Mouse (Mus musculus): ENCODE measurements around the gene Mad1l1. TPM values are rescaled to one million over a fixed set of nuclear protein-coding genes. Genes with fewer than 3 reads are reported as not detected.

Mad1l1 gene
- polyA plus RNA-seq, 1 experiment, result 51.5 TPM

GRCm38 (mm10) chr5:140157886-140158627, 163.3 kb downstream of the Mad1l1 start:
- H3K79me3 ChIP-seq (ENCODE audit: low read depth), result no peaks in the 10 kb centered on the region
- H3ac ChIP-seq (ENCODE audit: control insufficient read depth, insufficient read length, low read depth), result no peak overlapping the region
- no peaks in the 10 kb centered on the region for H3K27me3 ChIP-seq (ENCODE audit: control insufficient read depth, insufficient read depth, insufficient read length)
- no peak overlapping the region for H3K4me3 ChIP-seq (ENCODE audit: insufficient read depth, poor library complexity, severe bottlenecking)
- H3K79me2 ChIP-seq (ENCODE audit: control insufficient read depth, insufficient read depth), result no peaks in the 10 kb centered on the region
- TF ChIP-seq MYOG (IDR thresholded peaks at IDR 0.05; ENCODE audit: control insufficient read depth, extremely low read depth, insufficient read length) (no peak), FOSL1 (IDR thresholded peaks at IDR 0.05; ENCODE audit: insufficient read depth, low read length, poor library complexity, severe bottlenecking) (no peak), MAX (IDR thresholded peaks at IDR 0.05) (no peak), USF1 (IDR thresholded peaks at IDR 0.05; ENCODE audit: low read depth) (no peak), CEBPB (IDR thresholded peaks at IDR 0.05; ENCODE audit: low read depth) (no peak), MYOD1 (IDR thresholded peaks at IDR 0.05; ENCODE audit: control insufficient read depth, insufficient read length, low read depth) (no peak), CTCF (IDR thresholded peaks at IDR 0.05; ENCODE audit: control insufficient read depth, insufficient read depth, insufficient read length) (no peak)
- no peaks in the 10 kb centered on the region for H3K36me3 ChIP-seq (ENCODE audit: control insufficient read depth, insufficient read depth)

- Histone ChIP-seq H3ac (ENCODE audit: control insufficient read depth, insufficient read length, low read depth) (no peak overlapping the region), H3K36me3 (ENCODE audit: control insufficient read depth, insufficient read depth) (no peaks in the 10 kb centered on the region), H3K79me3 (ENCODE audit: low read depth) (no peaks in the 10 kb centered on the region), H3K79me2 (ENCODE audit: control insufficient read depth, insufficient read depth) (no peaks in the 10 kb centered on the region), H3K4me3 (ENCODE audit: insufficient read depth, poor library complexity, severe bottlenecking) (no peak overlapping the region), H3K27me3 (ENCODE audit: control insufficient read depth, insufficient read depth, insufficient read length) (no peaks in the 10 kb centered on the region)
- TF ChIP-seq FOSL1 (IDR thresholded peaks at IDR 0.05; ENCODE audit: insufficient read depth, low read length, poor library complexity, severe bottlenecking), result no peak
- TF ChIP-seq CEBPB (IDR thresholded peaks at IDR 0.05; ENCODE audit: low read depth), result no peak
- TF ChIP-seq MYOG (IDR thresholded peaks at IDR 0.05; ENCODE audit: control insufficient read depth, extremely low read depth, insufficient read length), result no peak
- TF ChIP-seq USF1 (IDR thresholded peaks at IDR 0.05; ENCODE audit: low read depth), result no peak
- no peak for TF ChIP-seq CTCF (IDR thresholded peaks at IDR 0.05; ENCODE audit: control insufficient read depth, insufficient read depth, insufficient read length)
- TF ChIP-seq MYOD1 (IDR thresholded peaks at IDR 0.05; ENCODE audit: control insufficient read depth, insufficient read length, low read depth), result no peak
Observed at GRCm38 (mm10) chr5:140154166-140154565, 167.2 kb downstream of the Mad1l1 start.

- Histone ChIP-seq H3ac (ENCODE audit: control insufficient read depth, insufficient read length, low read depth) (no peak overlapping the region), H3K27me3 (ENCODE audit: control insufficient read depth, insufficient read depth, insufficient read length) (no peaks in the 10 kb centered on the region), H3K36me3 (ENCODE audit: control insufficient read depth, insufficient read depth) (no peaks in the 10 kb centered on the region), H3K4me3 (ENCODE audit: insufficient read depth, poor library complexity, severe bottlenecking) (no peak overlapping the region), H3K79me3 (ENCODE audit: low read depth) (no peaks in the 10 kb centered on the region), H3K79me2 (ENCODE audit: control insufficient read depth, insufficient read depth) (no peaks in the 10 kb centered on the region)
- no peak for TF ChIP-seq CTCF (IDR thresholded peaks at IDR 0.05; ENCODE audit: control insufficient read depth, insufficient read depth, insufficient read length)
- no peak for TF ChIP-seq FOSL1 (IDR thresholded peaks at IDR 0.05; ENCODE audit: insufficient read depth, low read length, poor library complexity, severe bottlenecking)
- TF ChIP-seq MYOG (IDR thresholded peaks at IDR 0.05; ENCODE audit: control insufficient read depth, extremely low read depth, insufficient read length), result no peak
- no peak for TF ChIP-seq MYOD1 (IDR thresholded peaks at IDR 0.05; ENCODE audit: control insufficient read depth, insufficient read length, low read depth)
- TF ChIP-seq CEBPB (IDR thresholded peaks at IDR 0.05; ENCODE audit: low read depth), result no peak
- no peak for TF ChIP-seq USF1 (IDR thresholded peaks at IDR 0.05; ENCODE audit: low read depth)
- TF ChIP-seq MAX (IDR thresholded peaks at IDR 0.05), result no peak
Observed at GRCm38 (mm10) chr5:140151871-140152270, 169.5 kb downstream of the Mad1l1 start.

GRCm38 (mm10) chr5:140151180-140151579, 170.2 kb downstream of the Mad1l1 start:
- Histone ChIP-seq H3K79me2 (ENCODE audit: control insufficient read depth, insufficient read depth) (no peaks in the 10 kb centered on the region), H3K27me3 (ENCODE audit: control insufficient read depth, insufficient read depth, insufficient read length) (no peaks in the 10 kb centered on the region), H3K79me3 (ENCODE audit: low read depth) (no peaks in the 10 kb centered on the region), H3ac (ENCODE audit: control insufficient read depth, insufficient read length, low read depth) (no peak overlapping the region), H3K4me3 (ENCODE audit: insufficient read depth, poor library complexity, severe bottlenecking) (no peak overlapping the region), H3K36me3 (ENCODE audit: control insufficient read depth, insufficient read depth) (no peaks in the 10 kb centered on the region)
- TF ChIP-seq MAX (IDR thresholded peaks at IDR 0.05) (no peak), CTCF (IDR thresholded peaks at IDR 0.05; ENCODE audit: control insufficient read depth, insufficient read depth, insufficient read length) (no peak), MYOG (IDR thresholded peaks at IDR 0.05; ENCODE audit: control insufficient read depth, extremely low read depth, insufficient read length) (no peak), FOSL1 (IDR thresholded peaks at IDR 0.05; ENCODE audit: insufficient read depth, low read length, poor library complexity, severe bottlenecking) (no peak), MYOD1 (IDR thresholded peaks at IDR 0.05; ENCODE audit: control insufficient read depth, insufficient read length, low read depth) (peak; percentile 43), USF1 (IDR thresholded peaks at IDR 0.05; ENCODE audit: low read depth) (no peak)

- H3K36me3 ChIP-seq (ENCODE audit: control insufficient read depth, insufficient read depth), result no peaks in the 10 kb centered on the region
- H3K79me2 ChIP-seq (ENCODE audit: control insufficient read depth, insufficient read depth), result no peaks in the 10 kb centered on the region
- H3ac ChIP-seq (ENCODE audit: control insufficient read depth, insufficient read length, low read depth), result no peak overlapping the region
- H3K27me3 ChIP-seq (ENCODE audit: control insufficient read depth, insufficient read depth, insufficient read length), result no peaks in the 10 kb centered on the region
- H3K79me3 ChIP-seq (ENCODE audit: low read depth), result no peaks in the 10 kb centered on the region
- no peak for TF ChIP-seq CEBPB (IDR thresholded peaks at IDR 0.05; ENCODE audit: low read depth)
- TF ChIP-seq CTCF (IDR thresholded peaks at IDR 0.05; ENCODE audit: control insufficient read depth, insufficient read depth, insufficient read length), result no peak
- no peak for TF ChIP-seq MYOD1 (IDR thresholded peaks at IDR 0.05; ENCODE audit: control insufficient read depth, insufficient read length, low read depth)
- no peak for TF ChIP-seq USF1 (IDR thresholded peaks at IDR 0.05; ENCODE audit: low read depth)
- H3K4me3 ChIP-seq (ENCODE audit: insufficient read depth, poor library complexity, severe bottlenecking), result no peak overlapping the region
Observed at GRCm38 (mm10) chr5:140150694-140151093, 170.7 kb downstream of the Mad1l1 start.

All from C2C12 (cell line).